Mouse (Mus musculus): ENCODE measurements around the gene Bri3. TPM values are rescaled to one million over a fixed set of nuclear protein-coding genes. Genes with fewer than 3 reads are reported as not detected.

Gene Bri3
- total and polyA plus RNA-seq, 3 experiments, result 21.6 to 40.5 TPM; not detected in 1

- Histone ChIP-seq H3K79me2 (ENCODE audit: control insufficient read depth, insufficient read depth, low read length, poor library complexity) (peaks cover 17% of the 10 kb centered on the region), H3K9ac (ENCODE audit: control insufficient read depth, low read depth, low read length, poor library complexity, severe bottlenecking) (no peak overlapping the region), H3K27me3 (ENCODE audit: control insufficient read depth in 1 of 2, insufficient read depth in 2 of 2, low read length in 2 of 2) (no peaks in the 10 kb centered on the region), H3K4me1 (ENCODE audit: control insufficient read depth in 1 of 2, insufficient read depth in 2 of 2, low read length in 2 of 2) (peaks cover 3% of the 10 kb centered on the region in 2 experiments; a peak in 2 of 4 replicates), H3K36me3 (ENCODE audit: control insufficient read depth in 1 of 2, insufficient read depth in 2 of 2, low read length in 2 of 2) (no peaks in the 10 kb centered on the region), H3K9me3 (replicated peaks; ENCODE audit: insufficient read depth, low read length) (no peaks in the 10 kb centered on the region), H3K27ac (ENCODE audit: control insufficient read depth, low read depth, low read length) (no peak overlapping the region), H3K4me3 (ENCODE audit: control insufficient read depth in 1 of 2, insufficient read depth in 1 of 2, low read depth in 2 of 2, low read length in 2 of 2) (no peak overlapping the region)
- no peak for DNase-seq (ENCODE audit: low read depth, low spot score)
- TF ChIP-seq UBTF (IDR thresholded peaks at IDR 0.05; ENCODE audit: borderline replicate concordance, insufficient read depth, low read depth, low read length) (no peak), TBP (IDR thresholded peaks at IDR 0.05; ENCODE audit: low read depth, low read length) (no peak), MAZ (IDR thresholded peaks at IDR 0.05; ENCODE audit: low read depth, low read length) (no peak), MAFK (IDR thresholded peaks at IDR 0.05; ENCODE audit: borderline replicate concordance, low read depth, low read length) (no peak)
Measured at GRCm38 (mm10) chr5:144258131-144258611, 13.9 kb downstream of the Bri3 start.

- H3K4me1 ChIP-seq (ENCODE audit: control insufficient read depth in 1 of 2, insufficient read depth in 2 of 2, low read length in 2 of 2), result peaks cover 3% of the 10 kb centered on the region in 2 experiments; a peak in 2 of 4 replicates
- no peak overlapping the region for H3K9ac ChIP-seq (ENCODE audit: control insufficient read depth, low read depth, low read length, poor library complexity, severe bottlenecking)
- H3K27ac ChIP-seq (ENCODE audit: control insufficient read depth, low read depth, low read length), result no peak overlapping the region
- H3K79me2 ChIP-seq (ENCODE audit: control insufficient read depth, insufficient read depth, low read length, poor library complexity), result peaks cover 17% of the 10 kb centered on the region
- no peaks in the 10 kb centered on the region for H3K36me3 ChIP-seq (ENCODE audit: control insufficient read depth in 1 of 2, insufficient read depth in 2 of 2, low read length in 2 of 2)
- DNase-seq (ENCODE audit: low read depth, low spot score), result no peak
- TF ChIP-seq UBTF (IDR thresholded peaks at IDR 0.05; ENCODE audit: borderline replicate concordance, insufficient read depth, low read depth, low read length) (no peak), ZMIZ1 (IDR thresholded peaks at IDR 0.05; ENCODE audit: low read depth, low read length) (no peak), SMC3 (IDR thresholded peaks at IDR 0.05; ENCODE audit: low read depth, low read length) (no peak), ZKSCAN1 (IDR thresholded peaks at IDR 0.05; ENCODE audit: low read depth, low read length) (no peak), MXI1 (IDR thresholded peaks at IDR 0.05; ENCODE audit: low read depth, low read length) (no peak), TAL1 (IDR thresholded peaks at IDR 0.05; ENCODE audit: low read length) (no peak), GABPA (IDR thresholded peaks at IDR 0.05; ENCODE audit: low read depth, low read length) (no peak), USF1 (IDR thresholded peaks at IDR 0.05; ENCODE audit: low read depth, low read length) (no peak), NRF1 (IDR thresholded peaks at IDR 0.05; ENCODE audit: insufficient read depth, low read depth, low read length, poor library complexity, severe bottlenecking) (no peak), NELFE (IDR thresholded peaks at IDR 0.05; ENCODE audit: low read depth, low read length) (no peak), MAFK (IDR thresholded peaks at IDR 0.05; ENCODE audit: borderline replicate concordance, low read depth, low read length) (no peak), MAZ (IDR thresholded peaks at IDR 0.05; ENCODE audit: low read depth, low read length) (no peak), ETS1 (IDR thresholded peaks at IDR 0.05; ENCODE audit: low read depth, low read length) (no peak)
- no peaks in the 10 kb centered on the region for H3K27me3 ChIP-seq (ENCODE audit: control insufficient read depth in 1 of 2, insufficient read depth in 2 of 2, low read length in 2 of 2)
- no peaks in the 10 kb centered on the region for H3K9me3 ChIP-seq (replicated peaks; ENCODE audit: insufficient read depth, low read length)
- H3K4me3 ChIP-seq (ENCODE audit: control insufficient read depth in 1 of 2, insufficient read depth in 1 of 2, low read depth in 2 of 2, low read length in 2 of 2), result no peak overlapping the region
Measured at GRCm38 (mm10) chr5:144258687-144259086, 14.4 kb downstream of the Bri3 start.
